8 mouse cellular contexts compared by ENCODE assay signal in genomic region chrX:75577582-75578324, GRCm38 (mm10). TPM values are rescaled to one million over a fixed set of nuclear protein-coding genes. Genes with fewer than 3 reads are reported as not detected.
DNase-seq lines count a peak whose midpoint lies in the region; ATAC-seq and TF ChIP-seq lines count a peak whose summit lies in the region.

Rab39b (minus strand) TSS chrX:75578231.

- H3K9ac ChIP-seq in heart, embryonic 16.5 days (ENCODE audit: low read length): 0 out of 2 replicates have a peak within 1 kb of the TSS, but pooled peaks have one; percentile 11
- no peak within 1 kb of the TSS for H3K9ac ChIP-seq in liver, postnatal 0 days (replicated peaks)

- H3K9me3 ChIP-seq in E14TG2a.4 (ENCODE audit: low read length): no peaks in the 10 kb centered on the region
- no peaks in the 10 kb centered on the region for H3K9me3 ChIP-seq in heart, embryonic 16.5 days (replicated peaks; ENCODE audit: control insufficient read depth, low read length)
- H3K9me3 ChIP-seq in liver, postnatal 0 days (ENCODE audit: low read length): no peaks in the 10 kb centered on the region

- H3K4me1 ChIP-seq in E14TG2a.4 (replicated peaks; ENCODE audit: low read depth, low read length): no peaks in the 10 kb centered on the region
- H3K4me1 ChIP-seq in heart, embryonic 16.5 days (ENCODE audit: control insufficient read depth, insufficient read depth, low read length): no peaks in the 10 kb centered on the region
- no peaks in the 10 kb centered on the region for H3K4me1 ChIP-seq in liver, postnatal 0 days (ENCODE audit: insufficient read depth)

- H3K27ac ChIP-seq in heart, embryonic 16.5 days (ENCODE audit: low read length): no peak within 1 kb of the TSS
- H3K27ac ChIP-seq in layer of hippocampus, adult 2 months: peak within 1 kb of the TSS; percentile 95
- H3K27ac ChIP-seq in liver, postnatal 0 days (ENCODE audit: low read depth): no peak within 1 kb of the TSS

- peak; percentile 1 to 20 for DNase-seq in adrenal gland, adult 18-20 months (ENCODE audit: low spot score in 2 of 2)
- peak; percentile 62 for DNase-seq in embryo, embryonic 9.5 days (ENCODE audit: extremely low spot score)
- peak; percentile 55 to 60 for DNase-seq in layer of hippocampus, adult 2 months (ENCODE audit: low spot score in 2 of 2)
- DNase-seq in liver, postnatal 0 days: peak; percentile 14
- peak; percentile 28 for DNase-seq in retina, postnatal 7 days (ENCODE audit: low read depth, low spot score)

- WGBS in heart, embryonic 16.5 days: 13% methylated on average over 41 of the region's 41 CpGs
- WGBS in liver, postnatal 0 days (ENCODE audit: insufficient replicate concordance): 14% methylated on average over 40 of the region's 41 CpGs

- TF ChIP-seq CTCF in E14TG2a.4 (conservative IDR thresholded peaks at IDR 0.05; ENCODE audit: low read length): no peak
- no peak for TF ChIP-seq CTCF in layer of hippocampus, adult 2 months (conservative IDR thresholded peaks at IDR 0.05)
- no peak for TF ChIP-seq CTCF in liver, postnatal 0 days (IDR thresholded peaks at IDR 0.05; ENCODE audit: low read depth)

- ATAC-seq in heart, embryonic 16.5 days (replicated peaks; ENCODE audit: extremely low read depth, insufficient read depth, low FRiP score): no peak; the same call in 1 of the 2 replicates
- ATAC-seq in liver, postnatal 0 days: 0 out of 2 replicates have a peak, but pooled peaks have one; percentile 41
- ATAC-seq in monocyte, adult 5-6 weeks (replicated peaks; ENCODE audit: insufficient number of reproducible peaks, low FRiP score, low TSS enrichment, poor library complexity, severe bottlenecking): no peak

- TF ChIP-seq EP300 in liver, postnatal 0 days (IDR thresholded peaks at IDR 0.05; ENCODE audit: low read depth): no peak

- peak within 1 kb of the TSS; percentile 79 for H3K4me3 ChIP-seq in E14TG2a.4 (replicated peaks; ENCODE audit: low read length)
- H3K4me3 ChIP-seq in heart, embryonic 16.5 days (ENCODE audit: low read length): peak within 1 kb of the TSS; percentile 51
- peak within 1 kb of the TSS; percentile 69 for H3K4me3 ChIP-seq in layer of hippocampus, adult 2 months
- no peak within 1 kb of the TSS for H3K4me3 ChIP-seq in liver, postnatal 0 days (ENCODE audit: low read depth, low read length)

- no peaks in the 10 kb centered on the region for H3K27me3 ChIP-seq in E14TG2a.4 (ENCODE audit: insufficient read depth, low read length)
- H3K27me3 ChIP-seq in heart, embryonic 16.5 days (ENCODE audit: control insufficient read depth, insufficient read depth, low read length): no peaks in the 10 kb centered on the region
- H3K27me3 ChIP-seq in liver, postnatal 0 days (ENCODE audit: insufficient read depth, low read length): peaks cover 5% of the 10 kb centered on the region; the same call in 1 of the 2 replicates

- H3K36me3 ChIP-seq in E14TG2a.4 (ENCODE audit: insufficient read depth, low read length): no peaks in the 10 kb centered on the region
- H3K36me3 ChIP-seq in heart, embryonic 16.5 days (ENCODE audit: control insufficient read depth, insufficient read depth): no peaks in the 10 kb centered on the region
- no peaks in the 10 kb centered on the region for H3K36me3 ChIP-seq in liver, postnatal 0 days (replicated peaks; ENCODE audit: insufficient read depth, low read length)

- H3K4me2 ChIP-seq in heart, embryonic 16.5 days (ENCODE audit: low read depth, low read length): peak within 1 kb of the TSS; percentile 59
- H3K4me2 ChIP-seq in liver, postnatal 0 days (ENCODE audit: low read depth, low read length): peak within 1 kb of the TSS; percentile 30; the same call in 1 of the 2 replicates

RNA-seq across cellular contexts. Expression of gene Rab39b, which starts in this region (rescaled TPM):
- total RNA-seq in adrenal gland, adult 18-20 months (2021): 1 to 10 TPM; 1.4 TPM
- polyA plus RNA-seq in heart, embryonic 16.5 days (2015; fragmentation: Nextera tagmentation; extraction: Ambion mirVana): 0.29 and 0.34 TPM in 2 replicates
- 10 to 100 TPM; 37.5 to 42.0 TPM for total RNA-seq in layer of hippocampus, adult 2 months (2021)
- 0.04 TPM in 1 of 2 replicates, not detected in the other for polyA plus RNA-seq in liver, postnatal 0 days (2015; fragmentation: Nextera tagmentation; extraction: Ambion mirVana)
- 0.11 to 0.49 TPM in 2 of 3 replicates, not detected in the other for total RNA-seq in monocyte, adult 5-6 weeks (2017)

Comparison
In these comparisons a context has a peak if more than half of its experiments do, and no peak if none do; other contexts are left out.
1. RNA of gene Rab39b (total RNA-seq): 37.5 to 42.0 TPM in layer of hippocampus, adult 2 months; 1.4 TPM in adrenal gland, adult 18-20 months and 0.11 to 0.49 TPM in monocyte, adult 5-6 weeks; every median in the first group is over 10 times any median in the second.
2. Peak in DNase-seq, ATAC-seq and H3K4me2 ChIP-seq in liver, postnatal 0 days; RNA of the gene not detected or under 1 TPM.
3. DNase-seq: peak in every context shown above with its lines; median percentile 62 in embryo, embryonic 9.5 days; 58 in layer of hippocampus, adult 2 months; 28 in retina, postnatal 7 days; 14 in liver, postnatal 0 days; 10 in adrenal gland, adult 18-20 months.